Mouse (Mus musculus) forebrain, embryonic 15.5 days (tissue): Measurements from ENCODE around the gene Agpat4. TPM values are rescaled to one million over a fixed set of nuclear protein-coding genes. Genes with fewer than 3 reads are reported as not detected.
A peak's percentile ranks its signal among the peaks of the same experiment; 100 is the strongest.

ENCODE experiments used
- ATAC-seq: fragments of 200-750 bp; cut with Nextera tagmentation; replicated peaks from 2 replicates; pipeline ENCODE4 v1.8.0; 2017; ENCODE audit warnings: mild to moderate bottlenecking, moderate TSS enrichment, moderate library complexity
- H3K27ac ChIP-seq: fragments of 300-500 bp; sonication (generic); replicated peaks from 2 replicates; pipeline ENCODE4 v1.5.1; 2015; ENCODE audit warnings: mild to moderate bottlenecking, inconsistent platforms
- H3K27me3 ChIP-seq: fragments of 300-500 bp; sonication (generic); 2 replicates; pipeline ENCODE4 v1.6.1; 2015; ENCODE audit warnings: inconsistent platforms
- H3K36me3 ChIP-seq: fragments of 300-500 bp; sonication (generic); 2 replicates; pipeline ENCODE4 v1.6.1; 2015; ENCODE audit warnings: mild to moderate bottlenecking, inconsistent platforms
- H3K4me1 ChIP-seq: fragments of 300-500 bp; sonication (generic); 2 replicates; pipeline ENCODE4 v1.6.1; 2015; ENCODE audit warnings: inconsistent platforms
- H3K4me2 ChIP-seq: fragments of 300-500 bp; sonication (generic); replicated peaks from 2 replicates; pipeline ENCODE4 v1.6.1; 2015; ENCODE audit warnings: mild to moderate bottlenecking, inconsistent platforms
- H3K4me3 ChIP-seq: fragments of 300-500 bp; sonication (generic); 2 replicates; pipeline ENCODE4 v1.5.1; 2015; ENCODE audit warnings: mild to moderate bottlenecking, inconsistent platforms
- H3K9ac ChIP-seq: fragments of 300-500 bp; sonication (generic); replicated peaks from 2 replicates; pipeline ENCODE4 v1.6.1; 2015; ENCODE audit warnings: mild to moderate bottlenecking, inconsistent platforms
- H3K9me3 ChIP-seq: fragments of 300-500 bp; sonication (generic); 2 replicates; pipeline ENCODE4 v1.6.1; 2016; ENCODE audit warnings: inconsistent platforms
- WGBS: fragments of 180-500 bp; shearing (Covaris S2); methylation state at CpG from one replicate; pipeline ENCODE4 v1.1.7; 2015; ENCODE audit warnings: mixed read lengths; 5-methylcytosine and 5-hydroxymethylcytosine counted together
- polyA plus RNA-seq: library from polyadenylated mRNA; unstranded; fragments of >200 nt; fragmentation: Nextera tagmentation; extraction: Ambion mirVana; gene quantifications from 2 replicates; pipeline ENCODE4 v1.2.1, GENCODE M21; 2015

Agpat4 gene
- polyA plus RNA-seq, 1 experiment from 2014 or later: 54.7 TPM

GRCm38 (mm10) chr17:12205015-12205693 is 86.7 kb downstream of the Agpat4 start:
- H3K4me1 ChIP-seq: peaks cover 51% of the 10 kb centered on the region
- no peak overlapping the region for H3K4me2 ChIP-seq
- no peaks in the 10 kb centered on the region for H3K9me3 ChIP-seq
- no peaks in the 10 kb centered on the region for H3K27me3 ChIP-seq
- no peak overlapping the region for H3K27ac ChIP-seq
- 66% methylated on average over 10 of the region's 10 CpGs for WGBS
- H3K4me3 ChIP-seq: no peak overlapping the region
- no peak for ATAC-seq
- no peaks in the 10 kb centered on the region for H3K36me3 ChIP-seq
- H3K9ac ChIP-seq: no peak overlapping the region

- no peaks in the 10 kb centered on the region for H3K9me3 ChIP-seq
- no peak overlapping the region for H3K4me2 ChIP-seq
- no peak overlapping the region for H3K4me3 ChIP-seq
- H3K4me1 ChIP-seq: peaks cover 49% of the 10 kb centered on the region
- H3K9ac ChIP-seq: no peak overlapping the region
- no peaks in the 10 kb centered on the region for H3K36me3 ChIP-seq
- no peak overlapping the region for H3K27ac ChIP-seq
- H3K27me3 ChIP-seq: no peaks in the 10 kb centered on the region
- ATAC-seq: no peak
- WGBS: 44% methylated on average over 4 of the region's 4 CpGs
Measured at GRCm38 (mm10) chr17:12205694-12206075, 87.2 kb downstream of the Agpat4 start.

GRCm38 (mm10) chr17:12206248-12206647 is 87.7 kb downstream of the Agpat4 start:
- no peak overlapping the region for H3K27ac ChIP-seq
- no peaks in the 10 kb centered on the region for H3K27me3 ChIP-seq
- H3K4me3 ChIP-seq: no peak overlapping the region
- WGBS: 80% methylated on average over 3 of the region's 3 CpGs
- H3K4me1 ChIP-seq: peaks cover 50% of the 10 kb centered on the region
- H3K9ac ChIP-seq: no peak overlapping the region
- no peak overlapping the region for H3K4me2 ChIP-seq
- no peaks in the 10 kb centered on the region for H3K9me3 ChIP-seq
- H3K36me3 ChIP-seq: peaks cover 5% of the 10 kb centered on the region; the same call in 1 of the 2 replicates
- no peak for ATAC-seq

GRCm38 (mm10) chr17:12207022-12207548 is 88.6 kb downstream of the Agpat4 start:
- H3K36me3 ChIP-seq: peaks cover 7% of the 10 kb centered on the region; the same call in 1 of the 2 replicates
- no peak overlapping the region for H3K4me3 ChIP-seq
- H3K9me3 ChIP-seq: no peaks in the 10 kb centered on the region
- WGBS: 7% methylated on average over 1 of the region's 1 CpGs
- peak overlapping the region; percentile 53; the same call in 1 of the 2 replicates for H3K27ac ChIP-seq
- no peak overlapping the region for H3K9ac ChIP-seq
- H3K4me2 ChIP-seq: no peak overlapping the region
- no peak for ATAC-seq
- H3K27me3 ChIP-seq: no peaks in the 10 kb centered on the region
- peaks cover 58% of the 10 kb centered on the region for H3K4me1 ChIP-seq

- no peak overlapping the region for H3K4me3 ChIP-seq
- H3K27me3 ChIP-seq: no peaks in the 10 kb centered on the region
- H3K4me2 ChIP-seq: no peak overlapping the region
- no peak for ATAC-seq
- 92% methylated on average over 4 of the region's 4 CpGs for WGBS
- peaks cover 50% of the 10 kb centered on the region for H3K4me1 ChIP-seq
- no peak overlapping the region for H3K27ac ChIP-seq
- no peak overlapping the region for H3K9ac ChIP-seq
- H3K36me3 ChIP-seq: peaks cover 14% of the 10 kb centered on the region; the same call in 1 of the 2 replicates
- H3K9me3 ChIP-seq: no peaks in the 10 kb centered on the region
Measured at GRCm38 (mm10) chr17:12209481-12209880, 91.0 kb downstream of the Agpat4 start.

- H3K27ac ChIP-seq: no peak overlapping the region
Measured at GRCm38 (mm10) chr17:12210544-12211132, 92.1 kb downstream of the Agpat4 start.

GRCm38 (mm10) chr17:12211890-12212289 is 93.4 kb downstream of the Agpat4 start:
- Histone ChIP-seq H3K27me3 (no peaks in the 10 kb centered on the region), H3K27ac (0 out of 2 replicates have a peak overlapping the region, but pooled peaks have one; percentile 5), H3K4me3 (no peak overlapping the region), H3K4me1 (peaks cover 28% of the 10 kb centered on the region), H3K36me3 (peaks cover 25% of the 10 kb centered on the region), H3K9ac (no peak overlapping the region), H3K9me3 (no peaks in the 10 kb centered on the region), H3K4me2 (no peak overlapping the region)
- 82% methylated on average over 11 of the region's 11 CpGs for WGBS
- ATAC-seq: no peak

More at GRCm38 (mm10) chr17:12210544-12211132, 92.1 kb downstream of the Agpat4 start:
- H3K9ac ChIP-seq: no peak overlapping the region
- H3K4me1 ChIP-seq: peaks cover 39% of the 10 kb centered on the region
- peaks cover 19% of the 10 kb centered on the region for H3K36me3 ChIP-seq
- H3K4me2 ChIP-seq: no peak overlapping the region
- 34% methylated on average over 8 of the region's 8 CpGs for WGBS
- H3K9me3 ChIP-seq: no peaks in the 10 kb centered on the region
- H3K4me3 ChIP-seq: no peak overlapping the region
- ATAC-seq: peak; percentile 45
- H3K27me3 ChIP-seq: no peaks in the 10 kb centered on the region

- H3K4me2 ChIP-seq: no peak overlapping the region
- H3K4me3 ChIP-seq: no peak overlapping the region
- peaks cover 29% of the 10 kb centered on the region for H3K36me3 ChIP-seq
- peaks cover 24% of the 10 kb centered on the region for H3K4me1 ChIP-seq
- H3K27ac ChIP-seq: 0 out of 2 replicates have a peak overlapping the region, but pooled peaks have one; percentile 5
- no peaks in the 10 kb centered on the region for H3K9me3 ChIP-seq
- no peaks in the 10 kb centered on the region for H3K27me3 ChIP-seq
- peak; percentile 78 for ATAC-seq
- WGBS: 62% methylated on average over 6 of the region's 6 CpGs
- H3K9ac ChIP-seq: no peak overlapping the region
Measured at GRCm38 (mm10) chr17:12212341-12212740, 93.8 kb downstream of the Agpat4 start.

- Histone ChIP-seq H3K4me1 (peaks cover 16% of the 10 kb centered on the region), H3K36me3 (peaks cover 38% of the 10 kb centered on the region), H3K4me3 (no peak overlapping the region), H3K9me3 (no peaks in the 10 kb centered on the region), H3K4me2 (no peak overlapping the region), H3K27ac (no peak overlapping the region), H3K9ac (no peak overlapping the region), H3K27me3 (no peaks in the 10 kb centered on the region)
- no peak for ATAC-seq
- 83% methylated on average over 8 of the region's 8 CpGs for WGBS
Measured at GRCm38 (mm10) chr17:12213430-12213829, 94.9 kb downstream of the Agpat4 start.

- H3K4me2 ChIP-seq: no peak overlapping the region
Measured at GRCm38 (mm10) chr17:12216224-12216623, 97.7 kb downstream of the Agpat4 start.

GRCm38 (mm10) chr17:12221926-12222325 is 103.4 kb downstream of the Agpat4 start:
- Histone ChIP-seq H3K9ac (no peak overlapping the region), H3K36me3 (peaks cover 30% of the 10 kb centered on the region), H3K9me3 (no peaks in the 10 kb centered on the region), H3K27me3 (no peaks in the 10 kb centered on the region), H3K4me3 (no peak overlapping the region), H3K27ac (peak overlapping the region; percentile 50), H3K4me2 (no peak overlapping the region), H3K4me1 (peaks cover 14% of the 10 kb centered on the region; the same call in 1 of the 2 replicates)
- ATAC-seq: peak; percentile 51; the same call in 1 of the 2 replicates
- 45% methylated on average over 6 of the region's 6 CpGs for WGBS

More at GRCm38 (mm10) chr17:12216224-12216623, 97.7 kb downstream of the Agpat4 start:
- Histone ChIP-seq H3K4me3 (no peak overlapping the region), H3K27me3 (no peaks in the 10 kb centered on the region), H3K4me1 (peaks cover 16% of the 10 kb centered on the region), H3K36me3 (peaks cover 51% of the 10 kb centered on the region), H3K9ac (no peak overlapping the region), H3K9me3 (no peaks in the 10 kb centered on the region), H3K27ac (no peak overlapping the region)
- ATAC-seq: no peak
- 79% methylated on average over 6 of the region's 6 CpGs for WGBS

GRCm38 (mm10) chr17:12223682-12224081 is 105.2 kb downstream of the Agpat4 start:
- H3K36me3 ChIP-seq: peaks cover 22% of the 10 kb centered on the region
- H3K4me1 ChIP-seq: peaks cover 14% of the 10 kb centered on the region; the same call in 1 of the 2 replicates
- no peak overlapping the region for H3K4me2 ChIP-seq
- H3K9ac ChIP-seq: no peak overlapping the region
- WGBS: 39% methylated on average over 5 of the region's 5 CpGs
- no peaks in the 10 kb centered on the region for H3K27me3 ChIP-seq
- no peaks in the 10 kb centered on the region for H3K9me3 ChIP-seq
- no peak overlapping the region for H3K4me3 ChIP-seq
- 0 out of 2 replicates have a peak overlapping the region, but pooled peaks have one; percentile 40 for H3K27ac ChIP-seq
- ATAC-seq: no peak
